Mouse (Mus musculus) heart, embryonic 11.5 days (tissue): ENCODE measurements around the gene Irgq. TPM values are rescaled to one million over a fixed set of nuclear protein-coding genes. Genes with fewer than 3 reads are reported as not detected.

Source experiments
- ATAC-seq: fragments of 200-750 bp; cut with Nextera tagmentation; replicated peaks from 2 replicates; pipeline ENCODE4 v1.8.0; 2017; ENCODE audit warnings: moderate library complexity; ENCODE audit not compliant: insufficient number of reproducible peaks, low FRiP score, low TSS enrichment
- H3K27ac ChIP-seq: fragments of 300-500 bp; sonication (generic); 2 replicates; pipeline ENCODE4 v1.5.1; 2014; ENCODE audit warnings: mild to moderate bottlenecking, low read depth, low read length
- H3K27me3 ChIP-seq: fragments of 300-500 bp; sonication (generic); 2 replicates; pipeline ENCODE4 v1.6.1; 2014; ENCODE audit warnings: mild to moderate bottlenecking, low read length, mixed read lengths; ENCODE audit not compliant: control insufficient read depth, insufficient read depth
- H3K36me3 ChIP-seq: fragments of 300-500 bp; sonication (generic); 2 replicates; pipeline ENCODE4 v1.6.1; 2014; ENCODE audit warnings: mild to moderate bottlenecking, low read length, moderate library complexity, mixed read lengths; ENCODE audit not compliant: control insufficient read depth, insufficient read depth
- H3K4me1 ChIP-seq: fragments of 300-500 bp; sonication (generic); 2 replicates; pipeline ENCODE4 v1.6.1; 2014; ENCODE audit warnings: low read length; ENCODE audit not compliant: control insufficient read depth, insufficient read depth
- H3K4me2 ChIP-seq: fragments of 300-500 bp; sonication (generic); 2 replicates; pipeline ENCODE4 v1.6.1; 2014; ENCODE audit warnings: mild to moderate bottlenecking, moderate library complexity
- H3K4me3 ChIP-seq: fragments of 300-500 bp; sonication (generic); 2 replicates; pipeline ENCODE4 v1.5.1; 2014; ENCODE audit warnings: low read depth, low read length
- H3K9ac ChIP-seq: fragments of 300-500 bp; sonication (generic); 2 replicates; pipeline ENCODE4 v1.6.1; 2014; ENCODE audit warnings: mild to moderate bottlenecking, low read depth, low read length, moderate library complexity
- H3K9me3 ChIP-seq: fragments of 300-500 bp; sonication (generic); replicated peaks from 2 replicates; pipeline ENCODE4 v1.6.1; 2016; ENCODE audit warnings: low read length; ENCODE audit not compliant: control insufficient read depth
- WGBS: fragments of 180-500 bp; shearing (Covaris S2); extraction: QIAGEN DNeasy Blood & Tissue Kit; methylation state at CpG from one replicate; pipeline ENCODE4 v1.1.7; 2014; ENCODE audit not compliant: insufficient replicate concordance; 5-methylcytosine and 5-hydroxymethylcytosine counted together
- polyA plus RNA-seq: library from polyadenylated mRNA; unstranded; fragments of >200 nt; fragmentation: Nextera tagmentation; extraction: Ambion mirVana; gene quantifications from 2 replicates; pipeline ENCODE4 v1.2.1, GENCODE M21; 2014

Gene Irgq
- polyA plus RNA-seq, 1 experiment from 2014 or later = 4.1 TPM

GRCm38 (mm10) chr7:24544506-24544905 lies 14.0 kb downstream of the Irgq start:
- Histone ChIP-seq H3K27ac (no peak overlapping the region), H3K4me3 (no peak overlapping the region), H3K36me3 (no peaks in the 10 kb centered on the region), H3K4me2 (no peak overlapping the region), H3K9ac (no peak overlapping the region), H3K9me3 (no peaks in the 10 kb centered on the region), H3K4me1 (peaks cover 13% of the 10 kb centered on the region), H3K27me3 (no peaks in the 10 kb centered on the region)
- 79% methylated on average over 2 of the region's 2 CpGs for WGBS
- no peak for ATAC-seq

- Histone ChIP-seq H3K4me3 (peak within 1 kb of the TSS; percentile 88), H3K9ac (peak within 1 kb of the TSS; percentile 86), H3K4me2 (peak within 1 kb of the TSS; percentile 73), H3K4me1 (peaks cover 13% of the 10 kb centered on the region), H3K27ac (peak within 1 kb of the TSS; percentile 75), H3K9me3 (no peaks in the 10 kb centered on the region), H3K36me3 (peaks cover 3% of the 10 kb centered on the region; the same call in 1 of the 2 replicates), H3K27me3 (no peaks in the 10 kb centered on the region)
- 38% methylated on average over 13 of the region's 13 CpGs for WGBS
- no peak for ATAC-seq
Measured at GRCm38 (mm10) chr7:24546068-24546614, 15.7 kb downstream of the Irgq start, which contains the start of the genes Pinlyp and Xrcc1. Gene Pinlyp (minus strand): TSS chr7:24546118. Gene Xrcc1 (plus strand): TSS chr7:24546289.

- Histone ChIP-seq H3K27me3 (no peaks in the 10 kb centered on the region), H3K36me3 (peaks cover 3% of the 10 kb centered on the region; the same call in 1 of the 2 replicates), H3K27ac (peak overlapping the region; percentile 75), H3K9me3 (no peaks in the 10 kb centered on the region), H3K9ac (peak overlapping the region; percentile 86), H3K4me1 (peaks cover 13% of the 10 kb centered on the region), H3K4me3 (peak overlapping the region; percentile 88), H3K4me2 (peak overlapping the region; percentile 73)
- peak; percentile 98 for ATAC-seq
- WGBS = 1% methylated on average over 56 of the region's 57 CpGs
Measured at GRCm38 (mm10) chr7:24546634-24547389, 16.3 kb downstream of the Irgq start.

- no peaks in the 10 kb centered on the region for H3K27me3 ChIP-seq
- peak overlapping the region; percentile 88 for H3K4me3 ChIP-seq
- H3K9me3 ChIP-seq = no peaks in the 10 kb centered on the region
- H3K4me1 ChIP-seq = peaks cover 13% of the 10 kb centered on the region
- 0 out of 2 replicates have a peak, but pooled peaks have one; percentile 0 for ATAC-seq
- H3K36me3 ChIP-seq = peaks cover 7% of the 10 kb centered on the region
- peak overlapping the region; percentile 73 for H3K4me2 ChIP-seq
- WGBS = 35% methylated on average over 13 of the region's 13 CpGs
- H3K9ac ChIP-seq = peak overlapping the region; percentile 86
- H3K27ac ChIP-seq = peak overlapping the region; percentile 66
Measured at GRCm38 (mm10) chr7:24547534-24548036, 17.1 kb downstream of the Irgq start.

GRCm38 (mm10) chr7:24551985-24552759 lies 21.7 kb downstream of the Irgq start:
- Histone ChIP-seq H3K4me3 (no peak overlapping the region), H3K27me3 (no peaks in the 10 kb centered on the region), H3K4me1 (peaks cover 5% of the 10 kb centered on the region), H3K36me3 (peaks cover 21% of the 10 kb centered on the region), H3K27ac (no peak overlapping the region), H3K9ac (no peak overlapping the region), H3K9me3 (no peaks in the 10 kb centered on the region), H3K4me2 (no peak overlapping the region)
- ATAC-seq = no peak
- 81% methylated on average over 12 of the region's 12 CpGs for WGBS

- 92% methylated on average over 10 of the region's 10 CpGs for WGBS
- no peak overlapping the region for H3K9ac ChIP-seq
- no peaks in the 10 kb centered on the region for H3K27me3 ChIP-seq
- ATAC-seq = no peak
- no peak overlapping the region for H3K4me2 ChIP-seq
- H3K4me3 ChIP-seq = no peak overlapping the region
- no peaks in the 10 kb centered on the region for H3K4me1 ChIP-seq
- peaks cover 26% of the 10 kb centered on the region for H3K36me3 ChIP-seq
- no peak overlapping the region for H3K27ac ChIP-seq
- H3K9me3 ChIP-seq = no peaks in the 10 kb centered on the region
Measured at GRCm38 (mm10) chr7:24555786-24556185, 25.3 kb downstream of the Irgq start.

- H3K27ac ChIP-seq = no peak overlapping the region
- no peak overlapping the region for H3K9ac ChIP-seq
- no peak for ATAC-seq
- H3K9me3 ChIP-seq = no peaks in the 10 kb centered on the region
- no peak overlapping the region for H3K4me3 ChIP-seq
- 91% methylated on average over 4 of the region's 4 CpGs for WGBS
- peaks cover 15% of the 10 kb centered on the region for H3K36me3 ChIP-seq
- H3K4me1 ChIP-seq = no peaks in the 10 kb centered on the region
- no peak overlapping the region for H3K4me2 ChIP-seq
- H3K27me3 ChIP-seq = no peaks in the 10 kb centered on the region
Measured at GRCm38 (mm10) chr7:24561450-24561849, 31.0 kb downstream of the Irgq start.

- Histone ChIP-seq H3K9me3 (no peaks in the 10 kb centered on the region), H3K27ac (no peak overlapping the region), H3K9ac (no peak overlapping the region), H3K27me3 (no peaks in the 10 kb centered on the region), H3K4me3 (no peak overlapping the region), H3K4me2 (no peak overlapping the region), H3K36me3 (peaks cover 11% of the 10 kb centered on the region), H3K4me1 (no peaks in the 10 kb centered on the region)
- ATAC-seq = no peak
- WGBS = 90% methylated on average over 8 of the region's 8 CpGs
Measured at GRCm38 (mm10) chr7:24563191-24563836, 32.8 kb downstream of the Irgq start.
